29 mouse cellular contexts compared by ENCODE assay signal in the genomic region with DNA sequence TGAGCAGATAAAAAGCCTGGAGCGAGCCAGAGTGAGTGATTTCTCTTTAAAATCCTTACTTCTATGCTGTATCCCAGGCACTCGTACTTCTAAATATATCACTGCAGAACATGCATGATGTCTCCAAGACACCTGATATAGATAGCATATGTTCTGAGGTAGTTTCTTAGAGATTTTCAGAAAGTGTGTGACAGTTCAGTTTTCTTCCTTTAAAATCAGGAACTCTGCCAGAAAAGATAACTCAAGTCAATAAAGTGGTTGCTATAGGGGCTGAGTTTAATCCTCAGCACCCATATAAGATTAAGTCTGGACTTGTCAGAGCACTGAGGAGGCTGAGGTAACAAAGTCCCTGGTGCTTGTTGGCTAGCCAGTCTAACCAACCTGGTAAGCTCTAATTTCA.
"Had no signal": no experiment of that assay in that cellular context is flagged by ENCODE, and none has a peak within 500 bp of the region (broad histone marks: within the 10 kb centered on the region; RNA-seq: fewer than 3 reads in every experiment).

No protein-coding gene starts in this region.

- H3K9ac ChIP-seq: limb, embryonic 12.5 days; limb, embryonic 13.5 days; limb, embryonic 15.5 days; liver, embryonic 12.5 days; liver, embryonic 13.5 days; liver, embryonic 14.5 days; liver, embryonic 15.5 days; liver, postnatal 0 days; lung, embryonic 14.5 days; lung, embryonic 15.5 days; midbrain, embryonic 12.5 days; midbrain, embryonic 13.5 days; midbrain, embryonic 15.5 days had no signal

- H3K27ac ChIP-seq: limb, embryonic 10.5 days; limb, embryonic 12.5 days; limb, embryonic 13.5 days; limb, embryonic 15.5 days; liver, embryonic 12.5 days; liver, embryonic 13.5 days; liver, embryonic 14.5 days; liver, embryonic 15.5 days; lung, embryonic 15.5 days; macrophage; midbrain, embryonic 10.5 days; midbrain, embryonic 12.5 days; midbrain, embryonic 13.5 days; midbrain, embryonic 15.5 days had no signal

- H3K36me3 ChIP-seq: liver, embryonic 15.5 days; midbrain, embryonic 15.5 days had no signal

- H3K9me3 ChIP-seq: limb, embryonic 10.5 days; limb, embryonic 12.5 days; limb, embryonic 13.5 days; limb, embryonic 15.5 days; liver, embryonic 12.5 days; liver, embryonic 13.5 days; liver, embryonic 15.5 days; lung, embryonic 15.5 days; megakaryocyte, embryonic 14.5 days; midbrain, embryonic 10.5 days; midbrain, embryonic 12.5 days; midbrain, embryonic 13.5 days; midbrain, embryonic 15.5 days had no signal

- DNase-seq: left cerebral cortex, postnatal 4 days; liver; liver, embryonic 13.5 days; liver, postnatal 0 days; lung, adult 18-20 months; lung, adult 2 months; lung, embryonic 14.5 days; lung, postnatal 10 days; lung, postnatal 14 days; lung, postnatal 36 days; lung, postnatal 4 days; midbrain, embryonic 14.5 days had no signal

- H3K4me1 ChIP-seq: limb, embryonic 10.5 days; limb, embryonic 12.5 days; limb, embryonic 13.5 days; limb, embryonic 15.5 days; liver, embryonic 12.5 days; liver, embryonic 13.5 days; liver, embryonic 15.5 days; lung, embryonic 15.5 days; midbrain, embryonic 10.5 days; midbrain, embryonic 12.5 days; midbrain, embryonic 13.5 days; midbrain, embryonic 15.5 days had no signal

- H3K4me3 ChIP-seq: limb, embryonic 10.5 days; limb, embryonic 12.5 days; limb, embryonic 13.5 days; limb, embryonic 15.5 days; liver, embryonic 12.5 days; liver, embryonic 13.5 days; liver, embryonic 15.5 days; lung, embryonic 15.5 days; megakaryocyte, embryonic 14.5 days; midbrain, embryonic 10.5 days; midbrain, embryonic 12.5 days; midbrain, embryonic 13.5 days; midbrain, embryonic 15.5 days; myocyte had no signal

- ATAC-seq: liver, embryonic 12.5 days; liver, postnatal 0 days; lung, postnatal 0 days; midbrain, embryonic 13.5 days; midbrain, embryonic 15.5 days; midbrain, embryonic 16.5 days had no signal

- H3K27me3 ChIP-seq: limb, embryonic 12.5 days; limb, embryonic 13.5 days; limb, embryonic 15.5 days; liver, embryonic 12.5 days; liver, embryonic 13.5 days; liver, embryonic 15.5 days; lung, embryonic 15.5 days; megakaryocyte, embryonic 14.5 days; midbrain, embryonic 12.5 days; midbrain, embryonic 13.5 days; midbrain, embryonic 15.5 days had no signal
